Mouse (Mus musculus) ES-Bruce4 (cell line): ENCODE measurements around the gene Tssk6. TPM values are rescaled to one million over a fixed set of nuclear protein-coding genes. Genes with fewer than 3 reads are reported as not detected.

Experiments used
- H3K27ac ChIP-seq: 2 replicates; pipeline ENCODE4 v1.5.1; 2012; ENCODE audit warnings: low read length, inconsistent platforms; ENCODE audit not compliant: insufficient read depth
- H3K27me3 ChIP-seq: 2 replicates; pipeline ENCODE4 v1.6.1; 2012; ENCODE audit warnings: mild to moderate bottlenecking, low read length, inconsistent platforms; ENCODE audit not compliant: control insufficient read depth, poor library complexity, insufficient read depth, severe bottlenecking
- H3K36me3 ChIP-seq: 2 replicates; pipeline ENCODE4 v1.6.1; 2012; ENCODE audit warnings: inconsistent platforms, mild to moderate bottlenecking, low read length, moderate library complexity; ENCODE audit not compliant: control insufficient read depth, poor library complexity, insufficient read depth, severe bottlenecking
- H3K4me1 ChIP-seq: one replicate; pipeline ENCODE4 v1.8.1; 2011; ENCODE audit warnings: low read length; ENCODE audit not compliant: control insufficient read depth, insufficient read depth
- H3K4me3 ChIP-seq: 2 replicates; pipeline ENCODE4 v1.5.1; 2011; ENCODE audit warnings: low read depth, mild to moderate bottlenecking, low read length
- H3K9ac ChIP-seq: 2 replicates; pipeline ENCODE4 v1.6.1; 2012; ENCODE audit warnings: low read depth, mild to moderate bottlenecking, inconsistent platforms; ENCODE audit not compliant: poor library complexity, severe bottlenecking
- H3K9me3 ChIP-seq: replicated peaks from 2 replicates; pipeline ENCODE4 v1.6.1; 2012; ENCODE audit warnings: mild to moderate bottlenecking, low read length, inconsistent platforms; ENCODE audit not compliant: control insufficient read depth, poor library complexity, insufficient read depth, severe bottlenecking
- CTCF ChIP-seq: IDR thresholded peaks from one replicate; pipeline ENCODE4 v1.8.1; 2011; ENCODE audit warnings: low read depth, low read length
- EP300 ChIP-seq: IDR thresholded peaks from 2 replicates; pipeline ENCODE4 v1.6.1; 2011; ENCODE audit warnings: low read depth, low read length; ENCODE audit not compliant: insufficient read depth
- POLR2A ChIP-seq: IDR thresholded peaks from one replicate; pipeline ENCODE4 v1.8.1; 2011; ENCODE audit warnings: low read length; ENCODE audit not compliant: insufficient read depth
- polyA plus RNA-seq: library from polyadenylated mRNA; stranded (reverse); fragments of >200 nt; gene quantifications from 2 replicates; pipeline ENCODE4 v1.2.4, GENCODE M21; 2011; ENCODE audit warnings: low read depth; ENCODE audit not compliant: missing spikeins, insufficient read depth, insufficient read length

Tssk6 gene
- polyA plus RNA-seq, 1 experiment = not detected

DNA sequence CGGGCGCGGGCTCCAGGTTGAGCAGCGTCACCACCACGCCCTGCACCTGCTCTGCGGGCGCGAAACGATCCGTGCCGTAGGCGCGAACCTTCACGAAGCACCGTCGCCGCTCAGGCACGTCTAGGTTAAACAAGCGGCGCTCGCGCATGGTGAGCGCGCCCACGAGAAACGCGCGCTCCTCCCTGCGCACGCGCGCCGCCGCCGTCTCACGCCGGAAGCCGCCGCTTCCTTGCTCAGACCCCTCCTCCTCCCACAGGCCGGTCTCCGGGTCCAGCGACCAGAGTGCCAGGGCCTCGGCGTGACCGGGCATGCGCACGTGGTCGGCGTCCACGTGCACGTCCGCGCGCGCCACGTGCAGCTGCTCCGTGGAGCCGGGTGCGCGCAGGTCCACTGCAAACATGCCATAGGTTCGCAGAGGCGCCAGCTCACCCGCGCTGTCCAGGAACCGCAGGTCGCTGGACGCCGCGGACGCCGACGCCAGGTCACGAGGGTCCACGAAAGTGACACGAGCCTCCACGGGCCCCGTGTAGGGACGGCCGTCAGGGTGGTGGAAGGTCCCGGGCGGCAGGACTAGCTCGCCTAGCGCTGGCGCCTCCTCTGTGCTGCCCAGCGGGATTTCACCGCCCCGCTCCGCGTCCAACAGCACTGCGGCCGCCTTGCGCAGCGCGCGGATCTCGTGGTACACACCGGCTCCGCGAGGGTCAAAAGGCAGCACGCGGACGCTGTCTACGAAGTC lies 19.8 kb upstream of the Tssk6 start:
- no peak for TF ChIP-seq CTCF
- TF ChIP-seq EP300 = no peak
- no peak for TF ChIP-seq POLR2A
- no peak overlapping the region for H3K27ac ChIP-seq

DNA sequence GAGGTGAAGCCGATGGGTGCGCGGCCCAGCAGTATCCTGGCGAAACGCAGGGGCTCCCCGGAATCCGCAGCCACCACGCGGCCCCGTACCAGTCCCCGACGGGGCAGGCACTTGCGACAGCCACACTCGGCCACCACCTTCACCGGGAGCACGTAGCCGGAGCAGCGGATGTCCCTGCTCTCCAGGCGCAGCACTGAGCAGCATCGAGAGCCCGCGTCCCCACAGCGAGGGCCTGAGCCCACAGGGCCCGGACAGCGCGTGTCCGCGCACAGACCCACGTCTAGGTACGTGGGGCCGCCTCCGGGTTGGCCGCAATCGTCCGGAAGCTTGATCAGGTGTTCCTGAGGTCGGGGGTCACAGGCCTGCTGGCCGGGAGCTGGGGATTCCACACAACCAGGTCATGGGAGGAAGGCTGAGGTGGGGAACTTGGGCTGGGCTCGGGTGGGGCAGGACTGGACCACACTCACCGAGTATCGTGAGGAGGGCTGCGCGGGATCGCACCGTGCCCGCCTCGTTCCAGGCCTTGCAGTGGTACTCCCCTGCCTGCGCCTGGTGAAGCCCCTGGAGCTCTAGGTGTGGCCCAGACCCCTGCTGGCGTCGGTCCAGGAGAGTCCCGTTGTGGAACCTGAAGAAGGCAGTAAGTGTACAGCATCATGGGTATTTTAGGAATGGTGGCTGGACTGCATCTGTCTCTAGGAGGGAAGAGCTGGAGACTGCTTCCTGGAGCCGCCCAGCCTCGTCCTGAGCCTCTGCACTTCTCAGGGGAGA lies 19.0 kb upstream of the Tssk6 start:
- Histone ChIP-seq H3K9me3 (no peaks in the 10 kb centered on the region), H3K9ac (peak overlapping the region; percentile 39), H3K4me3 (peak overlapping the region; percentile 54), H3K27ac (no peak overlapping the region), H3K36me3 (no peaks in the 10 kb centered on the region), H3K27me3 (peaks cover 17% of the 10 kb centered on the region), H3K4me1 (no peaks in the 10 kb centered on the region)
- TF ChIP-seq CTCF (no peak), EP300 (no peak), POLR2A (no peak)

More for the DNA sequence above, 19.8 kb upstream of the Tssk6 start:
- peak overlapping the region; percentile 39 for H3K9ac ChIP-seq
- H3K36me3 ChIP-seq = no peaks in the 10 kb centered on the region
- H3K9me3 ChIP-seq = no peaks in the 10 kb centered on the region
- peak overlapping the region; percentile 54 for H3K4me3 ChIP-seq
- H3K4me1 ChIP-seq = no peaks in the 10 kb centered on the region
- H3K27me3 ChIP-seq = peaks cover 17% of the 10 kb centered on the region

DNA sequence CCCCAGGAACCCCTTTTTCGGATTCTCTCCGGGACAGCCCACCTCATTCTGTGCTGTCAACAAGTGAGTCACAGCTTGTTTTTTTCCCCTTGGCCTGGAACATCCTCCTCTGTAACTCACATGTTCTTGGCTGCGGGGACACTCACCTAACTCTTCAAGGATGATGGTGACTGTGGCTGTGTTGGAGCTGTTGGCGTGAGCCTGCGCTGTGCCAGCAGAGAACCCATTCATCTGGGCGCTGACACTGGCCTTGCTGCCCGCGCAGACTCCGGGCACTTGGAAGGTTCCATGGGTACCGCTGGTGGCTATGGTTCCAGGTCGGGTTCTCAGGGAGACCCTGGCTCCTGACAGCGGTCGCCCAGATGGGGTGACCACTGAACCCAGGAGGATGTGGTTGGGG lies 17.8 kb upstream of the Tssk6 start:
- TF ChIP-seq CTCF (no peak), POLR2A (no peak), EP300 (no peak)
- Histone ChIP-seq H3K9ac (no peak overlapping the region), H3K27ac (no peak overlapping the region), H3K4me3 (no peak overlapping the region), H3K9me3 (no peaks in the 10 kb centered on the region), H3K36me3 (no peaks in the 10 kb centered on the region), H3K27me3 (peaks cover 17% of the 10 kb centered on the region), H3K4me1 (no peaks in the 10 kb centered on the region)

DNA sequence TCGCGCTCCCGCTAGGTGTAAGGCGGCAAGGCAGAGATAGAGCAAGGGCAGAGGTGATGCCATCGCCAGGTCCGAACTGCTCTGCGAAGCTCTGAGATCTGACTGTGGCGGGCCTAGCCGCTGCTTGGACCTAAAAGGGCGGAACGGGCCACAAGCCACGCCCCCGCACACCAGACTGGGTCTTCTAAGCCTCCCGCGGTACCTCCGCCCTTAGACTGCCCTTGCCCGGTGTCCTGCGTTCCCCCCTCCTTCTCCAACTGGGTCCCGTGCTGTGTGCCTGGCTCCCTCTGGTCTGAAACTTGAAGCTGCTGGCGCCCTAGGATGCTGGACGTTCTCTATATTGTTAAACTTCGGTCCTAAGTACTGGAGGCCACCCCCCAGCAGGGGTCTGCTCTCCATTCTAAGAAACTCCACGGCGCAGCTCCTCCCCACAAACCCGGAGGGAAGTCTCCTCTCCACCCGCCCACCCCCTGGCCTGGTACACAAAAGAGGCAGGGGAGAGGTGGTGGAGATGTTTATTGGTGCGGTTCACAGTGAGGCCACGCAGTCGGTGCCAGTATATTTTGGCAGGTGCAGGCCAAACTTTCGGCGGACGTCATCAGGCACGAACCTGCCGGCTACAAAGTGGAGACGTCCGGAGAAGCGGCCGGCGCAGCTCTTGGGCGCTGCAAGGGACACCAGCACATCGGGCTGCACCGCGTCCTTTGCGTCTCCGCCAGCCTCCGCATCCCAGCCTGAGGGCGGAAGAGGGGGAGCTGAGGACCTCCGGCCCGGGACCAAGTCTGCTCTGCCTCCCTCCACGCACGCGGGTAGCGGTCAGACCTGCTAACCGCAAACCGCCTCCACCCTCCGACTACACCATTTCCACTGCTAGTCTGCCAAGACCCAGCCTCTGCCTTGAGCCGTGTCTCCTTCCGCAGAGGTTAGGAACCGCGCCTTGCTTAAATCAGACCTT lies 14.4 kb upstream of the Tssk6 start, which contains the start of gene Cilp2:
Gene Cilp2, minus strand, starts transcription at position 399 of the 955 bp plus-strand sequence.
- peak within 1 kb of the TSS; percentile 51 for H3K4me3 ChIP-seq
- no peaks in the 10 kb centered on the region for H3K36me3 ChIP-seq
- H3K27me3 ChIP-seq = 0 out of 2 replicates have a peak, but pooled peaks cover 2% of the 10 kb centered on the region
- 0 out of 2 replicates have a peak, but pooled peaks have one; percentile 15 for TF ChIP-seq EP300
- no peak for TF ChIP-seq CTCF
- no peak within 1 kb of the TSS for H3K27ac ChIP-seq
- no peaks in the 10 kb centered on the region for H3K4me1 ChIP-seq
- peak within 1 kb of the TSS; percentile 13 for H3K9ac ChIP-seq
- no peaks in the 10 kb centered on the region for H3K9me3 ChIP-seq

DNA sequence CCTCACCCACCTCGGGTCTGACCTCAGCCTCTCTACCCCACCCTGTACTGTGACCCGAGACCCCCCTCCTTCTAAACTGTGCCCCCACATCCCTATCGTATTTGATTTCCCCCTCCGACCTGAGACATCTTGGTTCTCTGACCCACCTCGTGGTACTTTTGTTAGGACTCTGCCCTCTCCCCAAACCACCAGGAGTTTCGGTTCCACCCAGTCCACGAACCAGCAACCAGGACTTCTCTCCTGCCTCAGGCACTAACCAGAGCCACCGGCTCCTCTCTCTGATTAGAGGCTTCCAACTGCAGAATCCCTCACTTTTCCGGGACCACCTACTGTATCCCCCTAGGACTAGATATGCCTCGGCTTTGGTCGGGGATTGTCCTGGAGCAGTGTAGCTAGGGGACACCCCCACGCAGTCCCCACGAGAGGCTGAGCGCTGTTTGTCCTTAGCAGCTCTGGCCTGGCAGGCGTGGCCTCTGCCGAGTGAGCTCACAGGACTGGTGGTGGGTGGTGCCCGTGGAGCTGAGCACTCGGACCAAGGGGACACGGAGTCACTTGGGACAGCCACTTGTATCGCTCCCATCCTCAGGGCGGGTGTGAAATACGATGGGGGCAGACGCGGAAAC lies 13.6 kb upstream of the Tssk6 start:
- no peak for TF ChIP-seq POLR2A
- no peak for TF ChIP-seq CTCF
- TF ChIP-seq EP300 = no peak
- Histone ChIP-seq H3K27ac (no peak overlapping the region), H3K4me1 (no peaks in the 10 kb centered on the region), H3K36me3 (no peaks in the 10 kb centered on the region), H3K9ac (peak overlapping the region; percentile 13), H3K4me3 (peak overlapping the region; percentile 51), H3K9me3 (no peaks in the 10 kb centered on the region), H3K27me3 (0 out of 2 replicates have a peak, but pooled peaks cover 2% of the 10 kb centered on the region)
